Mouse (Mus musculus) mesoderm, embryonic 11.5 days (tissue): ENCODE data around the gene Zzz3.
A peak's percentile ranks its signal among the peaks of the same experiment; 100 is the strongest.
"Not testable (repeated sequence)": the region's sequence is repeated elsewhere in the genome, so short reads cannot be mapped to it uniquely, and the experiment has no call there.

Source experiments
- DNase-seq: peaks from one replicate; pipeline ENCODE4 v3.0.0-alpha.2; 2012; ENCODE audit warnings: low read depth, low spot score

The Zzz3 gene

GRCm38 (mm10) chr3:152401964-152402670 is 6.8 kb downstream of the Zzz3 start:
- DNase-seq: peak; percentile 46

- DNase-seq: peak; percentile 12
Observed at GRCm38 (mm10) chr3:152402671-152403066, 7.4 kb downstream of the Zzz3 start.

GRCm38 (mm10) chr3:152403827-152404226 is 8.6 kb downstream of the Zzz3 start:
- no peak for DNase-seq

- DNase-seq: no peak
Observed at GRCm38 (mm10) chr3:152405420-152405819, 10.1 kb downstream of the Zzz3 start.

- DNase-seq: no peak
Observed at GRCm38 (mm10) chr3:152405978-152406640, 10.8 kb downstream of the Zzz3 start.

- DNase-seq: no peak
Observed at GRCm38 (mm10) chr3:152410980-152411551, 15.8 kb downstream of the Zzz3 start.

- DNase-seq: no peak
Observed at GRCm38 (mm10) chr3:152412362-152412761, 17.1 kb downstream of the Zzz3 start.

GRCm38 (mm10) chr3:152428925-152429324 is 33.7 kb downstream of the Zzz3 start:
- DNase-seq: no peak

- no peak for DNase-seq
Observed at GRCm38 (mm10) chr3:152432677-152433076, 37.4 kb downstream of the Zzz3 start.

GRCm38 (mm10) chr3:152435590-152435989 is 40.3 kb downstream of the Zzz3 start:
- no peak for DNase-seq

- DNase-seq: no peak
Observed at GRCm38 (mm10) chr3:152438068-152438467, 42.8 kb downstream of the Zzz3 start.

- DNase-seq: no peak
Observed at GRCm38 (mm10) chr3:152442795-152443194, 47.5 kb downstream of the Zzz3 start.

GRCm38 (mm10) chr3:152444114-152444513 is 48.8 kb downstream of the Zzz3 start:
- DNase-seq: no peak

- DNase-seq: no peak
Observed at GRCm38 (mm10) chr3:152446966-152447365, 51.7 kb downstream of the Zzz3 start.

GRCm38 (mm10) chr3:152453163-152453562 is 57.9 kb downstream of the Zzz3 start:
- DNase-seq: no peak

GRCm38 (mm10) chr3:152457308-152458035 is 62.2 kb downstream of the Zzz3 start:
- DNase-seq: no peak

- not testable (repeated sequence) for DNase-seq
Observed at GRCm38 (mm10) chr3:152458875-152459274, 63.6 kb downstream of the Zzz3 start.

GRCm38 (mm10) chr3:152460802-152461201 is 65.5 kb downstream of the Zzz3 start:
- DNase-seq: no peak

- no peak for DNase-seq
Observed at GRCm38 (mm10) chr3:152462038-152462547, 66.8 kb downstream of the Zzz3 start.

- no peak for DNase-seq
Observed at GRCm38 (mm10) chr3:152462900-152463299, 67.6 kb downstream of the Zzz3 start.

GRCm38 (mm10) chr3:152464462-152464861 is 69.2 kb downstream of the Zzz3 start:
- no peak for DNase-seq

- no peak for DNase-seq
Observed at GRCm38 (mm10) chr3:152465338-152465737, 70.1 kb downstream of the Zzz3 start.
